Mouse (Mus musculus): ENCODE results near the gene Cdkal1.

The Cdkal1 gene

DNA sequence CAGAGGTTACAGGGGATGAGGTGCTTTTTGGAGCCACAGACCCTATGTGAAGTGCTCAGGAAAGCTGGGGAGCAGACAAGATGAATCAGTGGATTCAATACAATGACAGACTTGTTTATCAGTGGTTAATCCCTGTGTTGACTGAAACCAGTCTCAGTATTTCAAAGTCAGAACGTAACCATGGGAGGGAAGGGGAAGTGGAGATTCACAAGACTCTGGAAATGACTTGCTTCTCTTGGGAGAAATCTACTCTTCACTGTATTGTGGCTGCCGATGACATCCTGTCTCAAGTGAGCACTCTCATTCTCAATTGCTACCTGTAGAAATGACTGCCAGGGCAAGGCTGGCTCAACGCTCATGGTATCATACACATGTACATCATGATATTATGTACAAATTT is 371.5 kb downstream of the Cdkal1 start:
- no peak for TF ChIP-seq POU5F1 (IDR thresholded peaks at IDR 0.05; ENCODE audit: borderline replicate concordance, low read length)
- no peak for TF ChIP-seq CTCF (conservative IDR thresholded peaks at IDR 0.05; ENCODE audit: low read length)
- TF ChIP-seq NANOG (IDR thresholded peaks at IDR 0.05; ENCODE audit: borderline replicate concordance, low read length), result no peak
- Histone ChIP-seq H3K9me3 (ENCODE audit: low read length) (no peaks in the 10 kb centered on the region), H3K27me3 (ENCODE audit: insufficient read depth, low read length) (no peaks in the 10 kb centered on the region), H3K4me3 (replicated peaks; ENCODE audit: low read length) (no peak overlapping the region), H3K36me3 (ENCODE audit: insufficient read depth, low read length) (no peaks in the 10 kb centered on the region), H3K4me1 (replicated peaks; ENCODE audit: low read depth, low read length) (no peaks in the 10 kb centered on the region)

DNA sequence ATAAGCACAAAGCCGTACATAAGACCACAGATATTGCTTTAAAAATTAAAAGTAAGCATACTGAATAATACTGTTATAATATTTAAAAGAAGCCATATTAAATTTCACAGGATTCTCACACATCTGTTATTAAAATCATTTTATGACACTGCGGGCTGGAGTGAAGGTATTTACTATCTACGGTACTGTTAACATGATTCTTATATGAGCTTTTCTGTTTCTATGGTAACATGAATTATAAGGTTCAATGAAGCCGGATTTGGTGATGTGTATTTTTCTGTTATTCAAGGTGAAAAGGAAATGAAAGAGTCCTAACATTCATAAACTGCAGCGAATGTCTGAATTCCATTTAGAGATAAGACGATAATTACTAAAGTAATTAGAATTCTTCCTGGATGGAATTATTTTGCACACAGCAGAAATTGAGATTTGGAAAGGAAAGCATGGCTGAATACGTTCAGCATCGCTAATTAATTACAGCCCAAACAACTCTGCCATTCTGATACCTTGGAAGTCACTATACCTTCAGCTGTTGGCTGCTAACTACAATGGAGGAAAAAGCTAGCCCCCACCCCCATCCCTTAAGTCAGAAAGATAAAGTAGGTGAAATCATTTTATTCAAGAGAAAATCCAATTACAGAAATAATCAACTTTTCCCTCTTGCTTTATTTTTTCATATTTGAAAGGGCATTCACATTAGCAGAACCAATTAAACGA is 373.2 kb downstream of the Cdkal1 start:
- no peak overlapping the region for H3K4me3 ChIP-seq (replicated peaks; ENCODE audit: low read length)
- H3K27me3 ChIP-seq (ENCODE audit: insufficient read depth, low read length), result no peaks in the 10 kb centered on the region
- TF ChIP-seq NANOG (IDR thresholded peaks at IDR 0.05; ENCODE audit: borderline replicate concordance, low read length), result no peak
- no peak for TF ChIP-seq POU5F1 (IDR thresholded peaks at IDR 0.05; ENCODE audit: borderline replicate concordance, low read length)
- TF ChIP-seq CTCF (conservative IDR thresholded peaks at IDR 0.05; ENCODE audit: low read length), result no peak
- H3K36me3 ChIP-seq (ENCODE audit: insufficient read depth, low read length), result no peaks in the 10 kb centered on the region
- H3K9me3 ChIP-seq (ENCODE audit: low read length), result no peaks in the 10 kb centered on the region
- H3K4me1 ChIP-seq (replicated peaks; ENCODE audit: low read depth, low read length), result no peaks in the 10 kb centered on the region

DNA sequence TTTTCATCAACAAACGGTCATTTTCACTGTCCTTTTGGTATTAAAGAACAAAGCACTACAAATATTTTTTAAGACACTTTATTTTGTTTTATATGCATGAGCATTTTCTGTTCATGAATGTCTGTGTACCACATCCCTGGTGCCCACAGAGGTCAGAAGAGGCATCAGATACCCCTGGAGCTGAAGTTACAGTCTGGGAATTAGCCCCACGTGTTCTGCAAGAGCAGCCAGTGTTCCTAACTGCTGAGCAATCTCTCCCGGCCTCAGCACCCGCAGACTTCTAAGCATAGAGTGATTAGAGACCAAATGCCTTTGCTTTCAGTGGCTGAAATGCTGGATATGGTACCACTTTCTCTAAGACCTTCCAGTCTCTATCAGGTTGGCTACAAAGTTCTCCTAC is 379.1 kb downstream of the Cdkal1 start:
- no peak overlapping the region for H3K4me3 ChIP-seq (replicated peaks; ENCODE audit: low read length)
- no peaks in the 10 kb centered on the region for H3K4me1 ChIP-seq (replicated peaks; ENCODE audit: low read depth, low read length)
- peaks cover 5% of the 10 kb centered on the region; the same call in 1 of the 2 replicates for H3K36me3 ChIP-seq (ENCODE audit: insufficient read depth, low read length)
- TF ChIP-seq POU5F1 (IDR thresholded peaks at IDR 0.05; ENCODE audit: borderline replicate concordance, low read length), result no peak
- no peak for TF ChIP-seq NANOG (IDR thresholded peaks at IDR 0.05; ENCODE audit: borderline replicate concordance, low read length)
- no peak for TF ChIP-seq CTCF (conservative IDR thresholded peaks at IDR 0.05; ENCODE audit: low read length)
- no peaks in the 10 kb centered on the region for H3K9me3 ChIP-seq (ENCODE audit: low read length)
- no peaks in the 10 kb centered on the region for H3K27me3 ChIP-seq (ENCODE audit: insufficient read depth, low read length)

DNA sequence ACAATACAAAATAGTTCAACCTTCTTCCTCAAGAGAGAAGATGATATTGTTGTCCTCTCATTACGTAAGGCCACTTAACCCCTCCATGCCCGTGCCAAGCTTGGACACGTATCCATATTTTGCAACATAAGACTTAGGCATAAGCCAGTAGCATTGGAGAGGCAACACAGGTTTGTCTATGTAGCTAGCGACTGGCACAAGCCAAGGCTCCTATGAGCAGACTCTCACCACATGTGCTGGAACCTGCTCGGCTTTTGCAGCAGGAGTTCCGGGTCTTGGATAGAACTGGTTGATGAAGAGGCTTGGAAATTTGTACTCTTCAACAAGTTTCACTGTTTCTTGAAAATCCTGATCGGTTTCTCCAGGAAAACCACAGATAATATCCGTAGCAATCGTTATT is 381.2 kb downstream of the Cdkal1 start:
- peaks cover 5% of the 10 kb centered on the region; the same call in 1 of the 2 replicates for H3K36me3 ChIP-seq (ENCODE audit: insufficient read depth, low read length)
- H3K4me1 ChIP-seq (replicated peaks; ENCODE audit: low read depth, low read length), result no peaks in the 10 kb centered on the region
- TF ChIP-seq NANOG (IDR thresholded peaks at IDR 0.05; ENCODE audit: borderline replicate concordance, low read length) (no peak), POU5F1 (IDR thresholded peaks at IDR 0.05; ENCODE audit: borderline replicate concordance, low read length) (no peak), CTCF (conservative IDR thresholded peaks at IDR 0.05; ENCODE audit: low read length) (no peak)
- H3K27me3 ChIP-seq (ENCODE audit: insufficient read depth, low read length), result no peaks in the 10 kb centered on the region
- no peaks in the 10 kb centered on the region for H3K9me3 ChIP-seq (ENCODE audit: low read length)
- no peak overlapping the region for H3K4me3 ChIP-seq (replicated peaks; ENCODE audit: low read length)

DNA sequence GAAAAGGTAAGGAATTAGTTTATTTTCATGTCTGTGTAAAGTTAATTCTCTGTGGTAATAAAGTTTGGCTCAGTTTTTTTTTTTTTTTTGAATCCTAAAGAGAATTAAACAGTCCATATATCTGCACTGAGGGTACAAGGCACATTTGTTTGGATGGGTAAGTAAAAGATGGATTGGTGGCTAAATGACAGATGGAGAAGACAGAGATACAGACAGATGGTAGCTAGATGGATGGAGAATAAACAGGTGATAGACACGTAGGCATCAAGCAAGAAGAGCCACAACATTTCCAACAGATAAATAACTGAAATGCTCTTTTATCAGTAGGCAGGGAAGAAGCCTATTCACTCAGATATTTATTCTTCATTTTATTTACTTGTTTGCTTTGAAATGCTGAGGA is 381.7 kb downstream of the Cdkal1 start:
- Histone ChIP-seq H3K9me3 (ENCODE audit: low read length) (no peaks in the 10 kb centered on the region), H3K36me3 (ENCODE audit: insufficient read depth, low read length) (peaks cover 5% of the 10 kb centered on the region; the same call in 1 of the 2 replicates), H3K4me3 (replicated peaks; ENCODE audit: low read length) (no peak overlapping the region), H3K27me3 (ENCODE audit: insufficient read depth, low read length) (no peaks in the 10 kb centered on the region), H3K4me1 (replicated peaks; ENCODE audit: low read depth, low read length) (no peaks in the 10 kb centered on the region)
- TF ChIP-seq NANOG (IDR thresholded peaks at IDR 0.05; ENCODE audit: borderline replicate concordance, low read length) (no peak), CTCF (conservative IDR thresholded peaks at IDR 0.05; ENCODE audit: low read length) (no peak), POU5F1 (IDR thresholded peaks at IDR 0.05; ENCODE audit: borderline replicate concordance, low read length) (no peak)

DNA sequence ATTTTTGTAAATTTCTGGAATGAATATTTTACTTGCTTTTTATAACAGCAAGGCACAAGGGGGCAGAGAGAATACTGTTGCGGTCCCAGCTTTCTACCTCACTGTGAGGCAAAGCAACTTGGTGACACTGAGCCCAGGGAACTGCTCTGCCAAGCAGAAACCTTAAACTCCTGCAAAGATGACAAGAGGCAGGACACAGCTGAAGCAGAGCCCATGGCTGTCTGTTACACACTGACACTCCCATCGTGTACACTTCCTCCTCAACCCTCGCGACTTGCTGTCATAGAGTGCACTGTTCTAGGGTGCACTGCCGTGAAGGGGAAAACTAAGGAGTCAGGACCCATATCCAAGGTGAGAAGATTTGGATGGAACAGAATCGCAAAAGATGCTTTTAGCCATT is 393.2 kb downstream of the Cdkal1 start:
- Histone ChIP-seq H3K27me3 (ENCODE audit: insufficient read depth, low read length) (no peaks in the 10 kb centered on the region), H3K36me3 (ENCODE audit: insufficient read depth, low read length) (no peaks in the 10 kb centered on the region), H3K4me1 (replicated peaks; ENCODE audit: low read depth, low read length) (no peaks in the 10 kb centered on the region), H3K9me3 (ENCODE audit: low read length) (no peaks in the 10 kb centered on the region), H3K4me3 (replicated peaks; ENCODE audit: low read length) (no peak overlapping the region)
- TF ChIP-seq CTCF (conservative IDR thresholded peaks at IDR 0.05; ENCODE audit: low read length) (no peak), NANOG (IDR thresholded peaks at IDR 0.05; ENCODE audit: borderline replicate concordance, low read length) (no peak)

DNA sequence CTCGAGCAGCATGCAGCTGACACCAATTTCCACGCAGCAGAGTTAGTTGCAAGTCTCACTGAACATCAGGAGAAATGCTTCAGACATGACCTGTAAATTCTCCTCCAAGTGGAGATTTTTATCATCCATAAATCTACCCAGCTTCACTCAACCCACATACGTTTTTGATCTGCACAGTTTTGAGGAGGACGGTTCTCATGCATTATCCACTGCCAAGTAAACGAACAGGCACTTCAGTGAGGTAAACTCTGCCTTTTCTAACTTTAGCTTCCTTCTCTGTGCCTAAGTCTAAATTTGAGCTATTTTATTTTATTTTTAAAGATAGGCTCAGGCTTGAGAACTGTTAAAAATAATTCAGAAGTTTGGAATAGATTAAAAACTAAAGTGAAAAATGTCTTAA is 394.7 kb downstream of the Cdkal1 start:
- Histone ChIP-seq H3K9me3 (ENCODE audit: low read length) (no peaks in the 10 kb centered on the region), H3K36me3 (ENCODE audit: insufficient read depth, low read length) (no peaks in the 10 kb centered on the region), H3K4me1 (replicated peaks; ENCODE audit: low read depth, low read length) (no peaks in the 10 kb centered on the region), H3K27me3 (ENCODE audit: insufficient read depth, low read length) (no peaks in the 10 kb centered on the region), H3K4me3 (replicated peaks; ENCODE audit: low read length) (no peak overlapping the region)
- no peak for TF ChIP-seq NANOG (IDR thresholded peaks at IDR 0.05; ENCODE audit: borderline replicate concordance, low read length)
- TF ChIP-seq CTCF (conservative IDR thresholded peaks at IDR 0.05; ENCODE audit: low read length), result no peak
- TF ChIP-seq POU5F1 (IDR thresholded peaks at IDR 0.05; ENCODE audit: borderline replicate concordance, low read length), result no peak

DNA sequence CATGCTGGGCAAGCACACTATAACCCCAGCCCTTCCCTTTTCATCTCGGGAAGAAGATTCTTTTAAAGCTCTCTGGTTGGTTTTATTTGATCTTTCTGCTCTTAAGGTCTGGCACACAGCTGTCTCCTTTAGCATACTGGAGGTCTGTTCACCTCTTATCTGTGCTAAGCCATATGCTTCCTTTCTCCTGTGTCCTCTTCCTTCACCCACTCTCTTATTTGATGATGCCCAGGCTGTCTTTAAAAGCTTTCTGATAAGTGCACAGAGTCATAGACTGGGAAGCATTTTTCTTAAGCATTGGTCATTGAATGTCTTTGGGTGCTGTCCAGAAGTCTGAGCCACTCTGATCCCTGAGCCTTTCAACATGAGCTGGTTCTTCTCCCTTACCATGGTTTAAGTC is 397.1 kb downstream of the Cdkal1 start:
- no peaks in the 10 kb centered on the region for H3K36me3 ChIP-seq (ENCODE audit: insufficient read depth, low read length)
- no peaks in the 10 kb centered on the region for H3K9me3 ChIP-seq (ENCODE audit: low read length)
- H3K4me1 ChIP-seq (replicated peaks; ENCODE audit: low read depth, low read length), result no peaks in the 10 kb centered on the region; the same call in 1 of the 2 replicates
- H3K27me3 ChIP-seq (ENCODE audit: insufficient read depth, low read length), result no peaks in the 10 kb centered on the region
- H3K4me3 ChIP-seq (replicated peaks; ENCODE audit: low read length), result no peak overlapping the region
- TF ChIP-seq NANOG (IDR thresholded peaks at IDR 0.05; ENCODE audit: borderline replicate concordance, low read length) (no peak), CTCF (conservative IDR thresholded peaks at IDR 0.05; ENCODE audit: low read length) (no peak), POU5F1 (IDR thresholded peaks at IDR 0.05; ENCODE audit: borderline replicate concordance, low read length) (no peak)

DNA sequence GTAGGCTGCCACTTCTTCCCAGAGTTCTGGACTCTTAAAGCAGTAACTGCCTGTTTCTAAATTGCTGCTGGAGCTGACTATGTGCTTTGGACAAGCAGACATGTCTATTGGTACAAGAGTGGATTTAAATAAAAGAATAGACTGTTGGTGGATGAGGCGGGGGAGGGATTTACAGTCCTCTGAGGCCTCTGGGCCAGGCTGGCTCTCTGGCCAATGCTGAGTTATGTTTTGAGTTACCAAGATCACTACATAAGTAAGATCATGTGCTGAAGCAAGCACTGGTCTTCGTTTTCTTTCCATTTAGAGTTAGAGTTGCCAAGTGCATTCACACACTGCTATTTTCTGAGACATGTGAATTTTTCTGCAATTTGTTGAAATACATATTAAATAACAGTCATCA is 418.4 kb downstream of the Cdkal1 start:
- no peak overlapping the region for H3K4me3 ChIP-seq (replicated peaks; ENCODE audit: low read length)
- H3K27me3 ChIP-seq (ENCODE audit: insufficient read depth, low read length), result no peaks in the 10 kb centered on the region
- TF ChIP-seq NANOG (IDR thresholded peaks at IDR 0.05; ENCODE audit: borderline replicate concordance, low read length) (no peak), POU5F1 (IDR thresholded peaks at IDR 0.05; ENCODE audit: borderline replicate concordance, low read length) (no peak), CTCF (conservative IDR thresholded peaks at IDR 0.05; ENCODE audit: low read length) (no peak)
- H3K9me3 ChIP-seq (ENCODE audit: low read length), result no peaks in the 10 kb centered on the region
- no peaks in the 10 kb centered on the region for H3K4me1 ChIP-seq (replicated peaks; ENCODE audit: low read depth, low read length)
- H3K36me3 ChIP-seq (ENCODE audit: insufficient read depth, low read length), result no peaks in the 10 kb centered on the region

Measured in E14TG2a.4 (cell line).